In the genomic region with DNA sequence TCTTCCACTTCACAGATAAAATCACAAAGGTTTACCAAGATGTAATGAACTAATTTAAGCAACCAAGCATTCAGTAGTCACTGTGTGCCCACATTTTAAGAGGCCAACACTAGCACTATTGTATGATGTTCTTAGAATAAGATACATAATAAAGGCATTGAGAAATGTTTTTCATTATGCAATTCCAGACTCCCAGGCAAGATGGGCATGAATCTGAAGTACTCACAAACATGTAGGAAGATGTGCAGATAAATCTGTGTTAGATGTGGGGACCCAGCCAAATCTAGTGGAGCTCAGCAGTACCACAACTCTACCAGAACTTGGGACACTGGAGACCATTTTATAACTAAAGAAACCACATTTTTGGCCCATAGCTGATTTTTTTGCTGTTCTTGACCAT, we compare ENCODE assay signal across 27 mouse cellular contexts.
DNase-seq lines count a peak whose midpoint lies in the region; ATAC-seq and TF ChIP-seq lines count a peak whose summit lies in the region.
"Had no signal": no experiment of that assay in that cellular context is flagged by ENCODE, and none has a peak within 500 bp of the region (broad histone marks: within the 10 kb centered on the region; RNA-seq: fewer than 3 reads in every experiment).

No protein-coding gene starts in this region.

- H3K9ac ChIP-seq in hindbrain, embryonic 14.5 days, result no peak overlapping the region
- H3K9ac ChIP-seq in midbrain, embryonic 15.5 days, result no peak overlapping the region
- H3K9ac ChIP-seq in midbrain, postnatal 0 days (replicated peaks; ENCODE audit: low read length, poor library complexity, severe bottlenecking), result no peak overlapping the region
- H3K9ac ChIP-seq in kidney, embryonic 15.5 days, result no peak overlapping the region
- H3K9ac ChIP-seq: embryonic facial prominence, embryonic 12.5 days; embryonic facial prominence, embryonic 15.5 days; forebrain, postnatal 0 days; heart, embryonic 13.5 days; hindbrain, embryonic 12.5 days had no signal

- no peaks in the 10 kb centered on the region for H3K36me3 ChIP-seq in hindbrain, embryonic 14.5 days (replicated peaks; ENCODE audit: control insufficient read depth, insufficient read depth)
- H3K36me3 ChIP-seq in hindbrain, embryonic 10.5 days, result no peaks in the 10 kb centered on the region
- no peaks in the 10 kb centered on the region for H3K36me3 ChIP-seq in midbrain, embryonic 15.5 days (replicated peaks)
- H3K36me3 ChIP-seq in midbrain, postnatal 0 days (ENCODE audit: insufficient read depth, low read length), result no peaks in the 10 kb centered on the region
- H3K36me3 ChIP-seq in kidney, embryonic 15.5 days, result no peaks in the 10 kb centered on the region
- H3K36me3 ChIP-seq: embryonic facial prominence, embryonic 12.5 days; embryonic facial prominence, embryonic 15.5 days; G1E; heart, embryonic 10.5 days; heart, embryonic 13.5 days; hindbrain, embryonic 12.5 days had no signal

- peak overlapping the region; percentile 49; the same call in 1 of the 2 replicates for H3K27ac ChIP-seq in hindbrain, embryonic 14.5 days
- H3K27ac ChIP-seq in hindbrain, embryonic 10.5 days, result no peak overlapping the region
- H3K27ac ChIP-seq in midbrain, embryonic 15.5 days, result peak overlapping the region; percentile 47; the same call in 1 of the 2 replicates
- no peak overlapping the region for H3K27ac ChIP-seq in midbrain, postnatal 0 days (ENCODE audit: low read depth, low read length)
- H3K27ac ChIP-seq in kidney, embryonic 15.5 days, result no peak overlapping the region
- H3K27ac ChIP-seq: embryonic facial prominence, embryonic 12.5 days; embryonic facial prominence, embryonic 15.5 days; heart, adult 2 months; heart, embryonic 10.5 days; heart, embryonic 13.5 days; hindbrain, embryonic 12.5 days had no signal

- no peak for ATAC-seq in hindbrain, embryonic 14.5 days (ENCODE audit: low FRiP score)
- no peak for ATAC-seq in midbrain, embryonic 15.5 days (replicated peaks)
- ATAC-seq in midbrain, postnatal 0 days (ENCODE audit: low FRiP score), result no peak
- no peak for ATAC-seq in kidney, embryonic 15.5 days (replicated peaks; ENCODE audit: low FRiP score)
- ATAC-seq: activated CD4-positive, CD25-positive, alpha-beta regulatory T cell, adult 4 months; forebrain, embryonic 14.5 days had no signal

- no peak for TF ChIP-seq CTCF in midbrain, postnatal 0 days (IDR thresholded peaks at IDR 0.05)

- no peak overlapping the region for H3K4me2 ChIP-seq in hindbrain, embryonic 14.5 days (replicated peaks)
- no peak overlapping the region for H3K4me2 ChIP-seq in midbrain, embryonic 15.5 days
- H3K4me2 ChIP-seq in midbrain, postnatal 0 days (ENCODE audit: low read depth, low read length, poor library complexity, severe bottlenecking), result no peak overlapping the region
- H3K4me2 ChIP-seq in kidney, embryonic 15.5 days, result no peak overlapping the region
- H3K4me2 ChIP-seq: embryonic facial prominence, embryonic 12.5 days; embryonic facial prominence, embryonic 15.5 days; heart, embryonic 13.5 days; hindbrain, embryonic 12.5 days had no signal

- no peaks in the 10 kb centered on the region for H3K9me3 ChIP-seq in hindbrain, embryonic 14.5 days (ENCODE audit: control insufficient read depth, low read length)
- H3K9me3 ChIP-seq in hindbrain, embryonic 10.5 days, result no peaks in the 10 kb centered on the region
- H3K9me3 ChIP-seq in midbrain, embryonic 15.5 days, result no peaks in the 10 kb centered on the region
- no peaks in the 10 kb centered on the region for H3K9me3 ChIP-seq in midbrain, postnatal 0 days (ENCODE audit: low read length)
- no peaks in the 10 kb centered on the region for H3K9me3 ChIP-seq in kidney, embryonic 15.5 days (replicated peaks)
- H3K9me3 ChIP-seq: embryonic facial prominence, embryonic 12.5 days; embryonic facial prominence, embryonic 15.5 days; heart, embryonic 10.5 days; heart, embryonic 13.5 days; hindbrain, embryonic 12.5 days had no signal

- H3K4me1 ChIP-seq in hindbrain, embryonic 14.5 days (replicated peaks; ENCODE audit: control insufficient read depth, insufficient read depth, low read length), result no peaks in the 10 kb centered on the region
- no peaks in the 10 kb centered on the region for H3K4me1 ChIP-seq in hindbrain, embryonic 10.5 days (replicated peaks)
- H3K4me1 ChIP-seq in midbrain, embryonic 15.5 days, result 0 out of 2 replicates have a peak, but pooled peaks cover 6% of the 10 kb centered on the region
- 0 out of 2 replicates have a peak, but pooled peaks cover 3% of the 10 kb centered on the region for H3K4me1 ChIP-seq in midbrain, postnatal 0 days (ENCODE audit: insufficient read depth, low read length)
- H3K4me1 ChIP-seq in kidney, embryonic 15.5 days, result no peaks in the 10 kb centered on the region
- H3K4me1 ChIP-seq: embryonic facial prominence, embryonic 12.5 days; embryonic facial prominence, embryonic 15.5 days; heart, embryonic 10.5 days; heart, embryonic 13.5 days; hindbrain, embryonic 12.5 days had no signal

- H3K27me3 ChIP-seq in hindbrain, embryonic 14.5 days (ENCODE audit: control insufficient read depth, insufficient read depth, low read length), result no peaks in the 10 kb centered on the region
- no peaks in the 10 kb centered on the region for H3K27me3 ChIP-seq in hindbrain, embryonic 10.5 days (ENCODE audit: insufficient read depth, poor library complexity, severe bottlenecking)
- H3K27me3 ChIP-seq in midbrain, embryonic 15.5 days (replicated peaks), result no peaks in the 10 kb centered on the region
- no peaks in the 10 kb centered on the region for H3K27me3 ChIP-seq in midbrain, postnatal 0 days (ENCODE audit: insufficient read depth, low read length)
- H3K27me3 ChIP-seq in kidney, embryonic 15.5 days, result no peaks in the 10 kb centered on the region
- H3K27me3 ChIP-seq: CH12.LX; embryonic facial prominence, embryonic 12.5 days; embryonic facial prominence, embryonic 15.5 days; heart, embryonic 13.5 days; hindbrain, embryonic 12.5 days had no signal

- no peak overlapping the region for H3K4me3 ChIP-seq in hindbrain, embryonic 14.5 days (replicated peaks; ENCODE audit: low read length)
- no peak overlapping the region for H3K4me3 ChIP-seq in hindbrain, embryonic 10.5 days
- no peak overlapping the region for H3K4me3 ChIP-seq in midbrain, embryonic 15.5 days
- no peak overlapping the region for H3K4me3 ChIP-seq in midbrain, postnatal 0 days (ENCODE audit: low read depth, low read length)
- no peak overlapping the region for H3K4me3 ChIP-seq in kidney, embryonic 15.5 days (replicated peaks)
- H3K4me3 ChIP-seq: embryonic facial prominence, embryonic 12.5 days; embryonic facial prominence, embryonic 15.5 days; heart, adult 2 months; heart, embryonic 10.5 days; heart, embryonic 13.5 days; hindbrain, embryonic 12.5 days had no signal

- DNase-seq in hindbrain, embryonic 14.5 days (ENCODE audit: low spot score), result no peak
- DNase-seq in hindbrain, embryonic 10.5 days (ENCODE audit: low spot score), result no peak
- peak; percentile 14 for DNase-seq in layer of hippocampus, adult 9-11 months
- DNase-seq in layer of hippocampus, postnatal 14 days (ENCODE audit: low spot score in 2 of 2), result no peak
- no peak for DNase-seq in midbrain, postnatal 0 days (ENCODE audit: low spot score)
- DNase-seq in brain, adult 2 months (ENCODE audit: low read depth, low spot score), result peak; percentile 53
- DNase-seq: adrenal gland, adult 8-10 months; adrenal gland, postnatal 25 days; B cell, adult 2 months; cerebellum, adult 18-20 months; cerebellum, adult 9-11 months; cerebellum, postnatal 25 days; forebrain, postnatal 0 days; gastrocnemius, postnatal 10 days; gastrocnemius, postnatal 36 days; heart, adult 2 months had no signal

Comparison
In these comparisons a context has a peak if more than half of its experiments do, and no peak if none do; other contexts are left out.
1. DNase-seq: peak in layer of hippocampus, adult 9-11 months (single experiment) and brain, adult 2 months (single experiment); none in hindbrain, embryonic 14.5 days (single experiment), hindbrain, embryonic 10.5 days (single experiment), layer of hippocampus, postnatal 14 days (0 of 2) and midbrain, postnatal 0 days (single experiment).
2. H3K27ac ChIP-seq: peak in hindbrain, embryonic 14.5 days (single experiment) and midbrain, embryonic 15.5 days (single experiment); none in hindbrain, embryonic 10.5 days (single experiment), midbrain, postnatal 0 days (single experiment) and kidney, embryonic 15.5 days (single experiment).